Mouse (Mus musculus) forebrain, postnatal 0 days (tissue): Measurements from ENCODE around the gene Prcd. TPM values are rescaled to one million over a fixed set of nuclear protein-coding genes. Genes with fewer than 3 reads are reported as not detected.

Experiments used
- ATAC-seq: fragments of 200-750 bp; cut with Nextera tagmentation; 2 replicates; pipeline ENCODE4 v1.8.0; 2017; ENCODE audit warnings: mild to moderate bottlenecking, moderate library complexity
- DNase-seq: peaks from one replicate; pipeline ENCODE4 v3.0.0-alpha.2; 2015
- H3K27ac ChIP-seq: fragments of 300-500 bp; sonication (generic); 2 replicates; pipeline ENCODE4 v1.5.1; 2014; ENCODE audit warnings: low read depth, mild to moderate bottlenecking, antibody characterized with exemption, low read length, moderate library complexity, mixed read lengths
- H3K27me3 ChIP-seq: fragments of 300-500 bp; sonication (generic); 2 replicates; pipeline ENCODE4 v1.6.1; 2014; ENCODE audit warnings: mild to moderate bottlenecking, low read length, mixed read lengths; ENCODE audit not compliant: insufficient read depth
- H3K36me3 ChIP-seq: fragments of 300-500 bp; sonication (generic); 2 replicates; pipeline ENCODE4 v1.6.1; 2014; ENCODE audit warnings: mild to moderate bottlenecking, moderate library complexity; ENCODE audit not compliant: insufficient read depth
- H3K4me1 ChIP-seq: fragments of 300-500 bp; sonication (generic); 2 replicates; pipeline ENCODE4 v1.6.1; 2014; ENCODE audit warnings: antibody characterized with exemption; ENCODE audit not compliant: insufficient read depth
- H3K4me2 ChIP-seq: fragments of 300-500 bp; sonication (generic); 2 replicates; pipeline ENCODE4 v1.6.1; 2014; ENCODE audit warnings: low read depth, mild to moderate bottlenecking, moderate library complexity
- H3K4me3 ChIP-seq: fragments of 300-500 bp; sonication (generic); 2 replicates; pipeline ENCODE4 v1.5.1; 2014; ENCODE audit warnings: low read depth, low read length, mixed read lengths
- H3K9ac ChIP-seq: fragments of 300-500 bp; sonication (generic); 2 replicates; pipeline ENCODE4 v1.6.1; 2014; ENCODE audit warnings: mild to moderate bottlenecking
- H3K9me3 ChIP-seq: fragments of 300-500 bp; sonication (generic); 2 replicates; pipeline ENCODE4 v1.6.1; 2016; ENCODE audit warnings: low read length
- CTCF ChIP-seq: sonication (generic); IDR thresholded peaks from 2 replicates; pipeline ENCODE4 v1.5.1; 2016; ENCODE audit warnings: antibody characterized with exemption, control low read depth, low read depth
- WGBS: fragments of 180-500 bp; shearing (Covaris S2); extraction: QIAGEN DNeasy Blood & Tissue Kit; methylation state at CpG from one replicate; pipeline ENCODE4 v1.1.7; 2014; 5-methylcytosine and 5-hydroxymethylcytosine counted together
- polyA plus RNA-seq: library from polyadenylated mRNA; unstranded; fragments of >200 nt; fragmentation: Nextera tagmentation; extraction: Ambion mirVana; gene quantifications from 2 replicates; pipeline ENCODE4 v1.2.1, GENCODE M21; 2015
- total RNA-seq: library from RNA; depleted of rRNA; stranded (reverse); fragments of >200 nt; gene quantifications from 2 replicates; pipeline ENCODE4 v1.2.3, GENCODE M21; 2014

The Prcd gene
- total and polyA plus RNA-seq, 2 experiments from 2014 or later, result 3.3 to 3.4 TPM

DNA sequence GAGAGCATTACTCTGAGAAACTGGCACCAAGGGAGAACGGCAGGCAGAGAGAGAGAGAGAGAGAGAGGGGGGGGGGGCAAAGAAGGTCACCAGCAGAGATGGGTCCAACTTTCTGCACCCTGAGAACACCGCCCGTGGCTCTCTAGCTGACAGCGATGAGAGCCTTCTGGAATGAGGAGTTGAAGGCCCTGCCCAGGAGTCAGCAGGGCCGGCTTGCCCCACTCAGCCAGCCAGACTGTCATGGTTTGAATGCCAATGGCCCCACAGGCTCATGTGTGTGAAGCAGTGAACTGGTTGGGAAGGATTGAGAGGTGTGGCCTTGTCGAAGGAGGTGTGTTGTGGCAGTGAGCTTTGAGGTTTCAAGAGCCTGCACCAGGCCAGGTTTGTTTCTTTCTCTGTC is 40.1 kb upstream of the Prcd start:
- Histone ChIP-seq H3K4me1 (no peaks in the 10 kb centered on the region), H3K27ac (no peak overlapping the region), H3K4me2 (no peak overlapping the region), H3K36me3 (no peaks in the 10 kb centered on the region), H3K9ac (no peak overlapping the region), H3K9me3 (no peaks in the 10 kb centered on the region), H3K27me3 (no peaks in the 10 kb centered on the region), H3K4me3 (no peak overlapping the region)
- 90% methylated on average over 6 of the region's 6 CpGs for WGBS
- ATAC-seq (no peak), DNase-seq (no peak)
- TF ChIP-seq CTCF, result no peak

- Histone ChIP-seq H3K4me1 (no peaks in the 10 kb centered on the region), H3K27me3 (no peaks in the 10 kb centered on the region), H3K9me3 (no peaks in the 10 kb centered on the region), H3K4me3 (no peak overlapping the region), H3K4me2 (no peak overlapping the region), H3K27ac (no peak overlapping the region), H3K36me3 (no peaks in the 10 kb centered on the region), H3K9ac (no peak overlapping the region)
- ATAC-seq, result no peak
- TF ChIP-seq CTCF, result no peak
- DNase-seq, result no peak
- WGBS, result 53% methylated on average over 15 of the region's 15 CpGs
Observed at GRCm38 (mm10) chr11:116615735-116616437, 37.4 kb upstream of the Prcd start.

GRCm38 (mm10) chr11:116616438-116617118 is 36.8 kb upstream of the Prcd start:
- no peak overlapping the region for H3K9ac ChIP-seq
- no peak overlapping the region for H3K4me2 ChIP-seq
- 75% methylated on average over 10 of the region's 10 CpGs for WGBS
- no peaks in the 10 kb centered on the region for H3K9me3 ChIP-seq
- no peaks in the 10 kb centered on the region for H3K27me3 ChIP-seq
- no peak overlapping the region for H3K27ac ChIP-seq
- TF ChIP-seq CTCF, result no peak
- no peaks in the 10 kb centered on the region for H3K36me3 ChIP-seq
- no peak for DNase-seq
- no peak for ATAC-seq
- no peak overlapping the region for H3K4me3 ChIP-seq
- no peaks in the 10 kb centered on the region for H3K4me1 ChIP-seq

DNA sequence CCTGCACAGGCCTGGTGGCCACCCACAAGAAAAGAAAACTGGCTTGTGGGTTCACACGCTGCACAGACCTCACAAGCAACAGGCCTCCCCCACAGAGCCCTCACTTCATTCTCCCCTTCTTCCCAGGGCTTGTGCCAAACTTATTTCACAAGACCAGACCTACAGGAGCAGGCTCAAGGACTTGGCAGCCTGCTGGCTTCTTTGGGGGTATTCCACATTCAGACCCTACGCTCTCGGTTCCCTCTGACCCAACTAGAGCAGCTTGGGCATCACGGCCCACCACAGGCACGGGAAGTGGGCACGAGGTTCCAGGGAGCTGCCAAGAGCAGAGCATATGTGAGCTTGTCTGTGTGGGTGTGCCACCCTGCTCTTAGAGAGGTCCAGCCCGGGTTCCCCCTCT is 35.7 kb upstream of the Prcd start:
- ATAC-seq, result peak; percentile 62; the same call in 1 of the 2 replicates
- no peak overlapping the region for H3K4me3 ChIP-seq
- no peaks in the 10 kb centered on the region for H3K36me3 ChIP-seq

GRCm38 (mm10) chr11:116618666-116619065 is 34.7 kb upstream of the Prcd start:
- Histone ChIP-seq H3K4me2 (no peak overlapping the region), H3K36me3 (no peaks in the 10 kb centered on the region), H3K27ac (no peak overlapping the region), H3K4me1 (no peaks in the 10 kb centered on the region), H3K27me3 (no peaks in the 10 kb centered on the region), H3K9ac (no peak overlapping the region), H3K9me3 (no peaks in the 10 kb centered on the region), H3K4me3 (no peak overlapping the region)
- no peak for ATAC-seq
- no peak for DNase-seq
- no peak for TF ChIP-seq CTCF
- WGBS, result 94% methylated on average over 7 of the region's 7 CpGs

More for the DNA sequence above, 35.7 kb upstream of the Prcd start:
- Histone ChIP-seq H3K27ac (no peak overlapping the region), H3K9me3 (no peaks in the 10 kb centered on the region), H3K27me3 (no peaks in the 10 kb centered on the region), H3K4me2 (no peak overlapping the region), H3K9ac (no peak overlapping the region), H3K4me1 (no peaks in the 10 kb centered on the region)
- peak; percentile 36 for DNase-seq
- no peak for TF ChIP-seq CTCF
- WGBS, result 61% methylated on average over 7 of the region's 7 CpGs

GRCm38 (mm10) chr11:116619156-116619555 is 34.2 kb upstream of the Prcd start:
- 78% methylated on average over 7 of the region's 7 CpGs for WGBS
- DNase-seq (no peak), ATAC-seq (no peak)
- Histone ChIP-seq H3K4me1 (no peaks in the 10 kb centered on the region), H3K27ac (no peak overlapping the region), H3K9me3 (no peaks in the 10 kb centered on the region), H3K36me3 (no peaks in the 10 kb centered on the region), H3K4me3 (no peak overlapping the region), H3K9ac (no peak overlapping the region), H3K4me2 (no peak overlapping the region), H3K27me3 (no peaks in the 10 kb centered on the region)
- no peak for TF ChIP-seq CTCF

DNA sequence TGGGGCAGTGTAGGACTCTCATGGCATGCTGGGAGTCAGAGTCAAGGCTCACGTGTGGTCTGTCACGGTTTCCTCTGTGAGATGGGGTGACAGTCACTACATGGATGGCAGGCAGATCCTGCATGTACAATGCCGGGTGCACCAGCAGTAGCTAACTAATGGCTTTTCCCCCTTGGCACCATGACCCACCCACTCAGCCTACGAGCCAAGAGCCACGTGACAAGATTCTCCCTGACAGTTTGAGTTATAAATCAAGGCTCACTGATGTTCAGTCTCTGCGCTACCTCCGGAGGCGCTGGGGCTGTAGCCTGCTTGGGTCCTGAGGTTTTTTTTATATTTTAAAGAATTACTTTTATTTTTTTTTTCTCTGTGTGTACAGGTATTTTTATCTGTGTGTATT is 33.8 kb upstream of the Prcd start:
- Histone ChIP-seq H3K9me3 (no peaks in the 10 kb centered on the region), H3K27ac (no peak overlapping the region), H3K4me2 (no peak overlapping the region), H3K27me3 (no peaks in the 10 kb centered on the region), H3K9ac (no peak overlapping the region), H3K4me3 (no peak overlapping the region), H3K4me1 (no peaks in the 10 kb centered on the region), H3K36me3 (no peaks in the 10 kb centered on the region)
- DNase-seq, result no peak
- ATAC-seq, result no peak
- no peak for TF ChIP-seq CTCF
- 67% methylated on average over 8 of the region's 8 CpGs for WGBS
